In genomic region chr11:94445300-94445699, GRCm38 (mm10) we compare ENCODE assay signal across 18 mouse cellular contexts. TPM values are rescaled to one million over a fixed set of nuclear protein-coding genes. Genes with fewer than 3 reads are reported as not detected.
A peak's percentile ranks its signal among the peaks of the same experiment; 100 is the strongest.
DNase-seq lines count a peak whose midpoint lies in the region; ATAC-seq lines count a peak whose summit lies in the region.
"Had no signal": no experiment of that assay in that cellular context is flagged by ENCODE, and none has a peak within 500 bp of the region (broad histone marks: within the 10 kb centered on the region; RNA-seq: fewer than 3 reads in every experiment).

No protein-coding gene starts in this region.

- no peak overlapping the region for H3K4me3 ChIP-seq in midbrain, embryonic 12.5 days
- H3K4me3 ChIP-seq in midbrain, embryonic 11.5 days (ENCODE audit: low read depth, low read length), result no peak overlapping the region
- H3K4me3 ChIP-seq in hindbrain, embryonic 15.5 days, result no peak overlapping the region
- H3K4me3 ChIP-seq: forebrain, embryonic 15.5 days; gastrocnemius, adult 2 months; heart, embryonic 15.5 days; liver, embryonic 12.5 days; lung, embryonic 15.5 days had no signal

- H3K27ac ChIP-seq in midbrain, embryonic 12.5 days (replicated peaks), result peak overlapping the region; percentile 43; the same call in 1 of the 2 replicates
- H3K27ac ChIP-seq in midbrain, embryonic 11.5 days (ENCODE audit: low read depth, low read length), result no peak overlapping the region
- 0 out of 2 replicates have a peak overlapping the region, but pooled peaks have one; percentile 12 for H3K27ac ChIP-seq in hindbrain, embryonic 15.5 days (replicated peaks)
- H3K27ac ChIP-seq: forebrain, embryonic 15.5 days; gastrocnemius, adult 2 months; heart, embryonic 15.5 days; liver, embryonic 12.5 days; lung, embryonic 15.5 days had no signal

- peaks cover 13% of the 10 kb centered on the region; the same call in 1 of the 2 replicates for H3K36me3 ChIP-seq in midbrain, embryonic 12.5 days
- no peaks in the 10 kb centered on the region for H3K36me3 ChIP-seq in midbrain, embryonic 11.5 days (ENCODE audit: control insufficient read depth, insufficient read depth, low read length)
- no peaks in the 10 kb centered on the region for H3K36me3 ChIP-seq in hindbrain, embryonic 15.5 days
- H3K36me3 ChIP-seq: forebrain, embryonic 15.5 days; liver, embryonic 12.5 days; lung, embryonic 15.5 days had no signal

- intact Hi-C loops in heart, postnatal 36 days (cut with DNase I), result no loop called here
- intact Hi-C loops in left cerebral cortex, postnatal 36 days (cut with DNase I), result no loop called here

- H3K4me2 ChIP-seq in midbrain, embryonic 12.5 days (replicated peaks), result no peak overlapping the region
- H3K4me2 ChIP-seq in midbrain, embryonic 11.5 days, result no peak overlapping the region
- no peak overlapping the region for H3K4me2 ChIP-seq in hindbrain, embryonic 15.5 days
- H3K4me2 ChIP-seq: forebrain, embryonic 15.5 days; heart, embryonic 15.5 days; liver, embryonic 12.5 days; lung, embryonic 15.5 days had no signal

- H3K27me3 ChIP-seq in midbrain, embryonic 12.5 days, result no peaks in the 10 kb centered on the region
- no peaks in the 10 kb centered on the region for H3K27me3 ChIP-seq in midbrain, embryonic 11.5 days (ENCODE audit: control insufficient read depth, insufficient read depth, low read length)
- H3K27me3 ChIP-seq in hindbrain, embryonic 15.5 days, result no peaks in the 10 kb centered on the region
- H3K27me3 ChIP-seq: forebrain, embryonic 15.5 days; lung, embryonic 15.5 days had no signal

- peaks cover 67% of the 10 kb centered on the region for H3K4me1 ChIP-seq in midbrain, embryonic 12.5 days
- peaks cover 53% of the 10 kb centered on the region for H3K4me1 ChIP-seq in midbrain, embryonic 11.5 days (ENCODE audit: control insufficient read depth, insufficient read depth, low read length)
- H3K4me1 ChIP-seq in hindbrain, embryonic 15.5 days (replicated peaks), result peaks cover 65% of the 10 kb centered on the region

- no peak overlapping the region for H3K9ac ChIP-seq in midbrain, embryonic 12.5 days (replicated peaks)
- H3K9ac ChIP-seq in midbrain, embryonic 11.5 days (ENCODE audit: low read length), result no peak overlapping the region
- no peak overlapping the region for H3K9ac ChIP-seq in hindbrain, embryonic 15.5 days
- H3K9ac ChIP-seq: forebrain, embryonic 15.5 days; heart, embryonic 15.5 days; liver, embryonic 12.5 days; lung, embryonic 15.5 days had no signal

- DNase-seq in midbrain, embryonic 11.5 days (ENCODE audit: low spot score, missing footprints), result no peak
- peak; percentile 47 to 69 for DNase-seq in kidney, adult 8-10 months
- DNase-seq in kidney, postnatal 36 days, result peak; percentile 55 to 75
- DNase-seq in heart, postnatal 36 days, result no peak
- no peak for DNase-seq in left cerebral cortex, postnatal 36 days (ENCODE audit: low spot score in 2 of 2)
- DNase-seq: adrenal gland, postnatal 14 days; cerebellum, adult 9-10 months; gastrocnemius, adult 2 months; heart, adult 11 months; thymus, postnatal 25 days had no signal

- 34% methylated on average over 4 of the region's 4 CpGs for WGBS in midbrain, embryonic 12.5 days
- WGBS in midbrain, embryonic 11.5 days, result 38% methylated on average over 4 of the region's 4 CpGs
- WGBS in hindbrain, embryonic 15.5 days, result 39% methylated on average over 4 of the region's 4 CpGs

- no peaks in the 10 kb centered on the region for H3K9me3 ChIP-seq in midbrain, embryonic 12.5 days
- no peaks in the 10 kb centered on the region for H3K9me3 ChIP-seq in midbrain, embryonic 11.5 days (ENCODE audit: control insufficient read depth, low read length)
- H3K9me3 ChIP-seq in hindbrain, embryonic 15.5 days, result no peaks in the 10 kb centered on the region
- H3K9me3 ChIP-seq: forebrain, embryonic 15.5 days; heart, embryonic 15.5 days; liver, embryonic 12.5 days; lung, embryonic 15.5 days had no signal

- no peak for ATAC-seq in midbrain, embryonic 12.5 days (ENCODE audit: low FRiP score, low read depth)
- no peak for ATAC-seq in midbrain, embryonic 11.5 days (ENCODE audit: low FRiP score)
- no peak for ATAC-seq in hindbrain, embryonic 15.5 days (ENCODE audit: low FRiP score, low read depth)
- ATAC-seq: forebrain, embryonic 15.5 days; liver, embryonic 12.5 days had no signal

RNA-seq across cellular contexts. Expression of gene Cacna1g, which starts 28.7 kb away (rescaled TPM):
- polyA plus RNA-seq in midbrain, embryonic 12.5 days (2016; fragmentation: Nextera tagmentation; extraction: Ambion mirVana), result 16.2 and 16.5 TPM in 2 replicates
- 7.6 and 9.3 TPM in 2 replicates for polyA plus RNA-seq in midbrain, embryonic 11.5 days (2014; fragmentation: Nextera tagmentation; extraction: Ambion mirVana)
- 15.0 and 18.8 TPM in 2 replicates for polyA plus RNA-seq in hindbrain, embryonic 15.5 days (2015; fragmentation: Nextera tagmentation; extraction: Ambion mirVana)
- total RNA-seq in heart, postnatal 36 days (2021), result 10 to 100 TPM; 13.8 to 14.2 TPM
- total RNA-seq in left cerebral cortex, postnatal 36 days (2021), result 100 to 1,000 TPM in 1 of 2 experiments, 10 to 100 TPM in 1; 70.9 to 105 TPM
- total RNA-seq: monocyte, adult 5-6 weeks had no signal

RNA-seq across cellular contexts. Expression of gene Spata20, which starts 40.7 kb away (rescaled TPM):
- 0.36 TPM in 1 of 2 replicates, not detected in the other for polyA plus RNA-seq in midbrain, embryonic 12.5 days (2016; fragmentation: Nextera tagmentation; extraction: Ambion mirVana)
- polyA plus RNA-seq in midbrain, embryonic 11.5 days (2014; fragmentation: Nextera tagmentation; extraction: Ambion mirVana), result not detected in 2 replicates
- polyA plus RNA-seq in hindbrain, embryonic 15.5 days (2015; fragmentation: Nextera tagmentation; extraction: Ambion mirVana), result 0.29 and 0.84 TPM in 2 replicates
- under 1 TPM; 0.42 to 0.62 TPM for total RNA-seq in heart, postnatal 36 days (2021)
- 1 to 10 TPM in 1 of 2 experiments, under 1 TPM in 1; 0.27 to 1.3 TPM for total RNA-seq in left cerebral cortex, postnatal 36 days (2021)
- total RNA-seq: adrenal gland, postnatal 14 days; gastrocnemius, adult 2 months; MEL had no signal
- polyA plus RNA-seq: liver, embryonic 12.5 days had no signal

RNA-seq across cellular contexts. Expression of gene Abcc3, which starts 52.5 kb away (rescaled TPM):
- 0.57 and 0.89 TPM in 2 replicates for polyA plus RNA-seq in midbrain, embryonic 12.5 days (2016; fragmentation: Nextera tagmentation; extraction: Ambion mirVana)
- polyA plus RNA-seq in midbrain, embryonic 11.5 days (2014; fragmentation: Nextera tagmentation; extraction: Ambion mirVana), result 0.47 and 0.49 TPM in 2 replicates
- 0.53 and 1.2 TPM in 2 replicates for polyA plus RNA-seq in hindbrain, embryonic 15.5 days (2015; fragmentation: Nextera tagmentation; extraction: Ambion mirVana)
- 1 to 10 TPM; 1.7 to 3.9 TPM for total RNA-seq in heart, postnatal 36 days (2021)
- 1 to 10 TPM; 2.0 to 3.0 TPM for total RNA-seq in left cerebral cortex, postnatal 36 days (2021)

RNA-seq across cellular contexts. Expression of gene Epn3, which starts 54.5 kb away (rescaled TPM):
- 0.47 and 0.68 TPM in 2 replicates for polyA plus RNA-seq in midbrain, embryonic 12.5 days (2016; fragmentation: Nextera tagmentation; extraction: Ambion mirVana)
- polyA plus RNA-seq in midbrain, embryonic 11.5 days (2014; fragmentation: Nextera tagmentation; extraction: Ambion mirVana), result 0.27 and 0.50 TPM in 2 replicates
- 1.0 and 2.5 TPM in 2 replicates for polyA plus RNA-seq in hindbrain, embryonic 15.5 days (2015; fragmentation: Nextera tagmentation; extraction: Ambion mirVana)
- total RNA-seq in heart, postnatal 36 days (2021), result 10 to 100 TPM; 26.7 to 31.2 TPM
- 1 to 10 TPM in 1 of 2 experiments, under 1 TPM in 1; 0.77 to 1.4 TPM for total RNA-seq in left cerebral cortex, postnatal 36 days (2021)
- total RNA-seq: MEL; monocyte, adult 5-6 weeks had no signal
- polyA plus RNA-seq: liver, embryonic 12.5 days had no signal

Comparison
In these comparisons a context has a peak if more than half of its experiments do, and no peak if none do; other contexts are left out.
1. DNase-seq: peak in kidney, adult 8-10 months (2 of 2) and kidney, postnatal 36 days (2 of 2); none in midbrain, embryonic 11.5 days (single experiment), heart, postnatal 36 days (0 of 2) and left cerebral cortex, postnatal 36 days (0 of 2).